Mouse (Mus musculus) stomach, postnatal 0 days (tissue): ENCODE measurements around the gene Rev1.

ENCODE experiments used
- CTCF ChIP-seq: IDR thresholded peaks from 2 replicates; pipeline ENCODE4 v1.5.1; 2016; ENCODE audit warnings: antibody characterized with exemption, low read depth, mild to moderate bottlenecking, moderate library complexity
- EP300 ChIP-seq: optimal IDR thresholded peaks from 2 replicates; pipeline ENCODE3; 2016; ENCODE audit warnings: antibody characterized with exemption

GRCm38 (mm10) chr1:38146008-38146407, 16.4 kb upstream of the Rev1 start:
- no peak for TF ChIP-seq CTCF
- TF ChIP-seq EP300 = no peak
